In the genomic region with DNA sequence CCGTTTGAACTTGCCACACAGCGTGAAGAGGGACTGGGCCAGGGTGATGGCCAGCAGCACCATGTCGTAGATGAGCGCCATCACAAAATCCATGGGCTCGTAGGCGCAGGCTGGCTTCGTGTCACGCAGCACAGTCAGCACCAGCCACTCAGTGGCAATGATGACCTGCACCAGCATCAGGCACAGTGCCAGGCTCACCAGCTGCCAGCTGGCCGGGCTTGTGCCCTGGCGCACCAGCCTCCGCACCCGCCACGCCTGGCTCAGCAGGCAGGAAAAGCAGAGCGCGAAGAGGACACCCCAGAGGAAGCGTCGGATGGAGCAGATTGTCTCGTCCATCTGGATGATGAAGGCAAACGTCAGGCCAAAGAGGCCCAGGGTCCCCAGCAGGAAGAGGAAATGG, we compare ENCODE assay signal across 8 mouse cellular contexts. TPM values are rescaled to one million over a fixed set of nuclear protein-coding genes. Genes with fewer than 3 reads are reported as not detected.
DNase-seq lines count a peak whose midpoint lies in the region; ATAC-seq and TF ChIP-seq lines count a peak whose summit lies in the region.
"Had no signal": no experiment of that assay in that cellular context is flagged by ENCODE, and none has a peak within 500 bp of the region (broad histone marks: within the 10 kb centered on the region; RNA-seq: fewer than 3 reads in every experiment).

No protein-coding gene starts in this region.

- H3K9me3 ChIP-seq in kidney, embryonic 15.5 days (replicated peaks): no peaks in the 10 kb centered on the region
- H3K9me3 ChIP-seq: limb, embryonic 13.5 days had no signal

- H3K27ac ChIP-seq in testis, adult 2 months (ENCODE audit: control insufficient read depth, insufficient read depth, low read depth, low read length): no peak overlapping the region
- no peak overlapping the region for H3K27ac ChIP-seq in kidney, embryonic 15.5 days
- H3K27ac ChIP-seq: limb, embryonic 13.5 days had no signal

- 88% methylated on average over 19 of the region's 19 CpGs for WGBS in kidney, embryonic 15.5 days

- DNase-seq in testis, postnatal 14 days (ENCODE audit: low spot score): no peak
- DNase-seq in cerebellum, postnatal 4 days (ENCODE audit: low spot score in 2 of 2): peak; percentile 57 to 91
- DNase-seq in urinary bladder, postnatal 25 days (ENCODE audit: low spot score): no peak
- DNase-seq in heart, postnatal 4 days: no peak

- no peak overlapping the region for H3K9ac ChIP-seq in kidney, embryonic 15.5 days
- H3K9ac ChIP-seq: limb, embryonic 13.5 days had no signal

- H3ac ChIP-seq in myocyte (ENCODE audit: control insufficient read depth, insufficient read length): no peak overlapping the region

- no peaks in the 10 kb centered on the region for H3K36me3 ChIP-seq in testis, adult 2 months (ENCODE audit: control insufficient read depth, insufficient read depth, low read length)
- peaks cover 21% of the 10 kb centered on the region for H3K36me3 ChIP-seq in kidney, embryonic 15.5 days
- H3K36me3 ChIP-seq in myocyte (ENCODE audit: control insufficient read depth, insufficient read depth): no peaks in the 10 kb centered on the region

- peak; percentile 38; the same call in 1 of the 2 replicates for TF ChIP-seq POLR2A in testis, adult 2 months (IDR thresholded peaks at IDR 0.05; ENCODE audit: control insufficient read depth, low read depth, low read length)
- no peak for TF ChIP-seq POLR2A in myocyte (IDR thresholded peaks at IDR 0.05; ENCODE audit: insufficient read length, low read depth)

- TF ChIP-seq CTCF in testis, adult 2 months (IDR thresholded peaks at IDR 0.05; ENCODE audit: control insufficient read depth, insufficient read depth, insufficient replicate concordance, low read depth, low read length): no peak

- no peak overlapping the region for H3K4me2 ChIP-seq in kidney, embryonic 15.5 days
- no peak overlapping the region for H3K4me2 ChIP-seq in myocyte (ENCODE audit: low read depth)
- H3K4me2 ChIP-seq: limb, embryonic 13.5 days had no signal

- peak overlapping the region; percentile 80 for H3K4me3 ChIP-seq in testis, adult 2 months (ENCODE audit: control insufficient read depth, low read depth, low read length)
- H3K4me3 ChIP-seq in kidney, embryonic 15.5 days (replicated peaks): no peak overlapping the region
- H3K4me3 ChIP-seq in myocyte: no peak overlapping the region
- H3K4me3 ChIP-seq: limb, embryonic 13.5 days had no signal

- H3K79me2 ChIP-seq in myocyte (ENCODE audit: control insufficient read depth, insufficient read depth): peaks cover 27% of the 10 kb centered on the region

- H3K27me3 ChIP-seq in testis, adult 2 months (ENCODE audit: control insufficient read depth, insufficient read depth, low read length): no peaks in the 10 kb centered on the region
- no peaks in the 10 kb centered on the region for H3K27me3 ChIP-seq in kidney, embryonic 15.5 days
- no peaks in the 10 kb centered on the region for H3K27me3 ChIP-seq in myocyte (ENCODE audit: control insufficient read depth, insufficient read depth, insufficient read length)
- H3K27me3 ChIP-seq: limb, embryonic 13.5 days had no signal

- H3K4me1 ChIP-seq in testis, adult 2 months (ENCODE audit: control insufficient read depth, insufficient read depth, low read length): peaks cover 2% of the 10 kb centered on the region
- no peaks in the 10 kb centered on the region for H3K4me1 ChIP-seq in kidney, embryonic 15.5 days
- H3K4me1 ChIP-seq: limb, embryonic 13.5 days had no signal

- peak; percentile 7 for ATAC-seq in kidney, embryonic 15.5 days (replicated peaks; ENCODE audit: low FRiP score)

TF ChIP-seq in myocyte, 11 proteins besides CTCF, POLR2A, EP300 and RAD21:
- TF ChIP-seq SRF (IDR thresholded peaks at IDR 0.05; ENCODE audit: control insufficient read depth, insufficient read length, low read depth) (no peak), TCF3 (IDR thresholded peaks at IDR 0.05; ENCODE audit: insufficient read length, low read depth) (no peak), POLR2AphosphoS2 (IDR thresholded peaks at IDR 0.05; ENCODE audit: insufficient read length, low read depth) (no peak), E2F4 (IDR thresholded peaks at IDR 0.05; ENCODE audit: insufficient read depth) (no peak), TCF12 (IDR thresholded peaks at IDR 0.05; ENCODE audit: insufficient read depth, poor library complexity, severe bottlenecking) (no peak), USF1 (IDR thresholded peaks at IDR 0.05; ENCODE audit: low read depth) (no peak), REST (IDR thresholded peaks at IDR 0.05; ENCODE audit: insufficient read depth, insufficient read length) (no peak), MYOD1 (IDR thresholded peaks at IDR 0.05; ENCODE audit: control insufficient read depth in 1 of 3, insufficient read length in 2 of 3, low read depth in 2 of 3) (peak in 1 of 3 experiments; percentile 41), CEBPB (IDR thresholded peaks at IDR 0.05; ENCODE audit: insufficient read depth, poor library complexity, severe bottlenecking) (no peak), MYOG (IDR thresholded peaks at IDR 0.05; ENCODE audit: control insufficient read depth in 1 of 3, insufficient read depth in 1 of 3, insufficient read length in 2 of 3, low read depth in 2 of 3) (peak in 2 of 3 experiments; percentile 45 to 57)

RNA-seq across cellular contexts. Expression of a gene that starts 11.1 kb away (rescaled TPM):
- 45.8 and 57.4 TPM in 2 replicates for polyA plus RNA-seq in testis, adult 2 months (2012; rRNA removed)
- polyA plus RNA-seq in kidney, embryonic 15.5 days (2015; fragmentation: Nextera tagmentation; extraction: Ambion mirVana): 4.7 and 7.5 TPM in 2 replicates
- polyA plus RNA-seq in myocyte (2012; fragmentation: generic; extraction: Trizol): 27.5 TPM
- 10 to 100 TPM; 18.3 to 21.0 TPM for total RNA-seq in heart, postnatal 4 days (2021)

Comparison
In these comparisons a context has a peak if more than half of its experiments do, and no peak if none do; other contexts are left out.
1. DNase-seq: peak in cerebellum, postnatal 4 days (2 of 2); none in testis, postnatal 14 days (single experiment), urinary bladder, postnatal 25 days (single experiment) and heart, postnatal 4 days (single experiment).